Mouse (Mus musculus): ENCODE data around the gene Med31.

Gene Med31

GRCm38 (mm10) chr11:72215410-72215797, at the start of gene Med31:
Gene Med31, minus strand, starts transcription at chr11:72215592.
- DNase-seq (ENCODE audit: low read depth, low spot score) = peak; percentile 57

GRCm38 (mm10) chr11:72256441-72256840, 41.0 kb upstream of the Med31 start:
- DNase-seq (ENCODE audit: low read depth, low spot score) = no peak

GRCm38 (mm10) chr11:72255629-72256028, 40.2 kb upstream of the Med31 start:
- no peak for DNase-seq (ENCODE audit: low read depth, low spot score)

- DNase-seq (ENCODE audit: low read depth, low spot score) = no peak
Measured at GRCm38 (mm10) chr11:72245196-72245753, 29.9 kb upstream of the Med31 start.

GRCm38 (mm10) chr11:72240062-72240860, 24.9 kb upstream of the Med31 start:
- no peak for DNase-seq (ENCODE audit: low read depth, low spot score)

GRCm38 (mm10) chr11:72234013-72234412, 18.6 kb upstream of the Med31 start:
- no peak for DNase-seq (ENCODE audit: low read depth, low spot score)

GRCm38 (mm10) chr11:72232991-72233390, 17.6 kb upstream of the Med31 start:
- DNase-seq (ENCODE audit: low read depth, low spot score) = no peak

- no peak for DNase-seq (ENCODE audit: low read depth, low spot score)
Measured at GRCm38 (mm10) chr11:72232068-72232467, 16.7 kb upstream of the Med31 start.

GRCm38 (mm10) chr11:72228513-72228912, 13.1 kb upstream of the Med31 start:
- no peak for DNase-seq (ENCODE audit: low read depth, low spot score)

- no peak for DNase-seq (ENCODE audit: low read depth, low spot score)
Measured at GRCm38 (mm10) chr11:72226901-72227300, 11.5 kb upstream of the Med31 start.

GRCm38 (mm10) chr11:72226020-72226791, 10.8 kb upstream of the Med31 start:
- peak; percentile 37 for DNase-seq (ENCODE audit: low read depth, low spot score)

GRCm38 (mm10) chr11:72224865-72225264, 9.5 kb upstream of the Med31 start:
- peak; percentile 79 for DNase-seq (ENCODE audit: low read depth, low spot score)

GRCm38 (mm10) chr11:72223414-72223813, 8.0 kb upstream of the Med31 start:
- no peak for DNase-seq (ENCODE audit: low read depth, low spot score)

- DNase-seq (ENCODE audit: low read depth, low spot score) = peak; percentile 74
Measured at GRCm38 (mm10) chr11:72221278-72221677, 5.9 kb upstream of the Med31 start.

- DNase-seq (ENCODE audit: low read depth, low spot score) = no peak
Measured at GRCm38 (mm10) chr11:72217116-72217515, 1.7 kb upstream of the Med31 start.

- DNase-seq (ENCODE audit: low read depth, low spot score) = peak; percentile 97
Measured at GRCm38 (mm10) chr11:72214591-72215409, 592 bp downstream of the Med31 start.

GRCm38 (mm10) chr11:72207834-72208377, 7.5 kb downstream of the Med31 start:
- DNase-seq (ENCODE audit: low read depth, low spot score) = no peak

- peak; percentile 86 for DNase-seq (ENCODE audit: low read depth, low spot score)
Measured at GRCm38 (mm10) chr11:72207204-72207833, 8.1 kb downstream of the Med31 start, which contains the start of the genes 4933427D14Rik and Txndc17. Gene 4933427D14Rik, minus strand, starts transcription at chr11:72207459. Gene Txndc17, plus strand, starts transcription at chr11:72207547.

- peak; percentile 37 for DNase-seq (ENCODE audit: low read depth, low spot score)
Measured at GRCm38 (mm10) chr11:72206341-72207203, 8.8 kb downstream of the Med31 start, which contains the start of gene Gm43951. Gene Gm43951, minus strand, starts transcription at chr11:72206840.

GRCm38 (mm10) chr11:72205256-72205655, 10.1 kb downstream of the Med31 start:
- no peak for DNase-seq (ENCODE audit: low read depth, low spot score)
